Mouse (Mus musculus) forebrain, postnatal 0 days (tissue): ENCODE measurements around the gene Yeats4. TPM values are rescaled to one million over a fixed set of nuclear protein-coding genes. Genes with fewer than 3 reads are reported as not detected.

Experiments
- ATAC-seq: fragments of 200-750 bp; cut with Nextera tagmentation; 2 replicates; pipeline ENCODE4 v1.8.0; 2017; ENCODE audit warnings: mild to moderate bottlenecking, moderate library complexity
- DNase-seq: peaks from one replicate; pipeline ENCODE4 v3.0.0-alpha.2; 2015
- H3K27ac ChIP-seq: fragments of 300-500 bp; sonication (generic); 2 replicates; pipeline ENCODE4 v1.5.1; 2014; ENCODE audit warnings: low read depth, mild to moderate bottlenecking, antibody characterized with exemption, low read length, moderate library complexity, mixed read lengths
- H3K27me3 ChIP-seq: fragments of 300-500 bp; sonication (generic); 2 replicates; pipeline ENCODE4 v1.6.1; 2014; ENCODE audit warnings: mild to moderate bottlenecking, low read length, mixed read lengths; ENCODE audit not compliant: insufficient read depth
- H3K36me3 ChIP-seq: fragments of 300-500 bp; sonication (generic); 2 replicates; pipeline ENCODE4 v1.6.1; 2014; ENCODE audit warnings: mild to moderate bottlenecking, moderate library complexity; ENCODE audit not compliant: insufficient read depth
- H3K4me1 ChIP-seq: fragments of 300-500 bp; sonication (generic); 2 replicates; pipeline ENCODE4 v1.6.1; 2014; ENCODE audit warnings: antibody characterized with exemption; ENCODE audit not compliant: insufficient read depth
- H3K4me2 ChIP-seq: fragments of 300-500 bp; sonication (generic); 2 replicates; pipeline ENCODE4 v1.6.1; 2014; ENCODE audit warnings: low read depth, mild to moderate bottlenecking, moderate library complexity
- H3K4me3 ChIP-seq: fragments of 300-500 bp; sonication (generic); 2 replicates; pipeline ENCODE4 v1.5.1; 2014; ENCODE audit warnings: low read depth, low read length, mixed read lengths
- H3K9ac ChIP-seq: fragments of 300-500 bp; sonication (generic); 2 replicates; pipeline ENCODE4 v1.6.1; 2014; ENCODE audit warnings: mild to moderate bottlenecking
- H3K9me3 ChIP-seq: fragments of 300-500 bp; sonication (generic); 2 replicates; pipeline ENCODE4 v1.6.1; 2016; ENCODE audit warnings: low read length
- CTCF ChIP-seq: sonication (generic); IDR thresholded peaks from 2 replicates; pipeline ENCODE4 v1.5.1; 2016; ENCODE audit warnings: antibody characterized with exemption, control low read depth, low read depth
- WGBS: fragments of 180-500 bp; shearing (Covaris S2); extraction: QIAGEN DNeasy Blood & Tissue Kit; methylation state at CpG from one replicate; pipeline ENCODE4 v1.1.7; 2014; 5-methylcytosine and 5-hydroxymethylcytosine counted together
- polyA plus RNA-seq: library from polyadenylated mRNA; unstranded; fragments of >200 nt; fragmentation: Nextera tagmentation; extraction: Ambion mirVana; gene quantifications from 2 replicates; pipeline ENCODE4 v1.2.1, GENCODE M21; 2015
- total RNA-seq: library from RNA; depleted of rRNA; stranded (reverse); fragments of >200 nt; gene quantifications from 2 replicates; pipeline ENCODE4 v1.2.3, GENCODE M21; 2014; rRNA removed

The Yeats4 gene
- total and polyA plus RNA-seq, 2 experiments from 2014 or later: 92.3 to 96.8 TPM

GRCm38 (mm10) chr10:117185399-117186089, 38.8 kb downstream of the Yeats4 start:
- Histone ChIP-seq H3K27me3 (no peaks in the 10 kb centered on the region), H3K27ac (no peak overlapping the region), H3K9me3 (no peaks in the 10 kb centered on the region), H3K36me3 (no peaks in the 10 kb centered on the region), H3K4me1 (no peaks in the 10 kb centered on the region), H3K4me2 (no peak overlapping the region), H3K9ac (no peak overlapping the region), H3K4me3 (no peak overlapping the region)
- no peak for DNase-seq
- WGBS: 64% methylated on average over 9 of the region's 9 CpGs
- no peak for ATAC-seq
- TF ChIP-seq CTCF: no peak

DNA sequence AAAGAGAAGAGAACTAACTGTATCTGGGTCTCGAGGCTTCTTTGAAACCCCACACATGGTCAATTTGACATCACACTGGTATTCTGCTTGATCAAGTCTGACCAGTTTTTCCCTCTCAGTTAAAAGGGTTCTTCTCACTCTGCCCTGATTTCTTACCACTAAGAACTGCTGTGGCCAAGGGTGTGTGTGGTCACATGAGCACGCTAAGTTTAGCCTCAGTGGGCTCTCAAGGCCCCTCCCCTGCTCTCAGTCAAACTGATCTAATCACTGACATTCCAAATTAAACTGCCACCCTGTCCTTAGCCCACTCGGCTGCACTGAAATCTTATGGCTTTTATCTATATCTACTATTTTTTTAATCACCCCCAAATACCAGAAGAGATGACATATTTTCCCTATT, 43.2 kb downstream of the Yeats4 start:
- Histone ChIP-seq H3K36me3 (no peaks in the 10 kb centered on the region), H3K27me3 (no peaks in the 10 kb centered on the region), H3K9me3 (no peaks in the 10 kb centered on the region), H3K4me2 (no peak overlapping the region), H3K4me1 (no peaks in the 10 kb centered on the region), H3K9ac (no peak overlapping the region), H3K27ac (no peak overlapping the region), H3K4me3 (no peak overlapping the region)
- DNase-seq: no peak
- no peak for ATAC-seq
- 64% methylated on average over 3 of the region's 3 CpGs for WGBS
- TF ChIP-seq CTCF: no peak

GRCm38 (mm10) chr10:117174645-117175044, 49.7 kb downstream of the Yeats4 start:
- DNase-seq: peak; percentile 11
- ATAC-seq: no peak
- no peaks in the 10 kb centered on the region for H3K9me3 ChIP-seq
- H3K4me1 ChIP-seq: no peaks in the 10 kb centered on the region
- H3K27ac ChIP-seq: no peak overlapping the region
- TF ChIP-seq CTCF: no peak
- H3K36me3 ChIP-seq: no peaks in the 10 kb centered on the region
- WGBS: 67% methylated on average over 12 of the region's 12 CpGs
- H3K4me2 ChIP-seq: no peak overlapping the region
- H3K9ac ChIP-seq: no peak overlapping the region
- H3K27me3 ChIP-seq: no peaks in the 10 kb centered on the region
- H3K4me3 ChIP-seq: no peak overlapping the region

- Histone ChIP-seq H3K27me3 (no peaks in the 10 kb centered on the region), H3K4me2 (no peak overlapping the region), H3K9me3 (no peaks in the 10 kb centered on the region), H3K4me1 (no peaks in the 10 kb centered on the region), H3K9ac (no peak overlapping the region), H3K4me3 (no peak overlapping the region), H3K27ac (no peak overlapping the region), H3K36me3 (no peaks in the 10 kb centered on the region)
- no peak for ATAC-seq
- 39% methylated on average over 13 of the region's 13 CpGs for WGBS
- TF ChIP-seq CTCF: no peak
- no peak for DNase-seq
These were observed 50.5 kb downstream of the Yeats4 start for GRCm38 (mm10) chr10:117173566-117174438.

- WGBS: 93% methylated on average over 1 of the region's 1 CpGs
- Histone ChIP-seq H3K4me2 (no peak overlapping the region), H3K4me1 (no peaks in the 10 kb centered on the region), H3K9me3 (no peaks in the 10 kb centered on the region), H3K27me3 (no peaks in the 10 kb centered on the region), H3K4me3 (no peak overlapping the region), H3K27ac (no peak overlapping the region), H3K9ac (no peak overlapping the region), H3K36me3 (no peaks in the 10 kb centered on the region)
- ATAC-seq: no peak
- no peak for DNase-seq
- TF ChIP-seq CTCF: no peak
These were observed 51.2 kb downstream of the Yeats4 start for GRCm38 (mm10) chr10:117173111-117173510.

DNA sequence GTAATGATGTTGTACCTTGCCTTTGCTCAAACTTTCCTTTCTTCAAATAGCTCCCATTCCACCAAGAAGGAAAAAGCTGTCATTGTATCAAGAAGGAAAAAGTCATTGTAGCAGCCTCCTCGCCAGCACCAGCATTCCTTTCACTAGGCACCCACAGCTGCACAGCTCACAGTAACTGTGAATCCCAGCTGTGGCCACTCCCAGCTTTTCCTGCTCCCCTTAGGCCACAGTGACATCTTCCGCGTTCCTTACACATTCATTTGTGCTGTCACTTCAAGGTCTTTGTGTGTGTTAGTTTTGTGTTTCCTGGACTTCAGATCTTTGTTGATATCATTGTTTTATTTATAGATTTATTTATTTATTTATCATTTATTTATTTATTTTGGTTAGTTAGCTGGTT, 52.2 kb downstream of the Yeats4 start:
- H3K4me2 ChIP-seq: no peak overlapping the region
- TF ChIP-seq CTCF: no peak
- no peak overlapping the region for H3K4me3 ChIP-seq
- no peak overlapping the region for H3K9ac ChIP-seq
- H3K36me3 ChIP-seq: no peaks in the 10 kb centered on the region
- no peak overlapping the region for H3K27ac ChIP-seq
- no peak for ATAC-seq
- no peaks in the 10 kb centered on the region for H3K9me3 ChIP-seq
- 49% methylated on average over 3 of the region's 3 CpGs for WGBS
- DNase-seq: no peak
- H3K4me1 ChIP-seq: no peaks in the 10 kb centered on the region
- H3K27me3 ChIP-seq: no peaks in the 10 kb centered on the region

DNA sequence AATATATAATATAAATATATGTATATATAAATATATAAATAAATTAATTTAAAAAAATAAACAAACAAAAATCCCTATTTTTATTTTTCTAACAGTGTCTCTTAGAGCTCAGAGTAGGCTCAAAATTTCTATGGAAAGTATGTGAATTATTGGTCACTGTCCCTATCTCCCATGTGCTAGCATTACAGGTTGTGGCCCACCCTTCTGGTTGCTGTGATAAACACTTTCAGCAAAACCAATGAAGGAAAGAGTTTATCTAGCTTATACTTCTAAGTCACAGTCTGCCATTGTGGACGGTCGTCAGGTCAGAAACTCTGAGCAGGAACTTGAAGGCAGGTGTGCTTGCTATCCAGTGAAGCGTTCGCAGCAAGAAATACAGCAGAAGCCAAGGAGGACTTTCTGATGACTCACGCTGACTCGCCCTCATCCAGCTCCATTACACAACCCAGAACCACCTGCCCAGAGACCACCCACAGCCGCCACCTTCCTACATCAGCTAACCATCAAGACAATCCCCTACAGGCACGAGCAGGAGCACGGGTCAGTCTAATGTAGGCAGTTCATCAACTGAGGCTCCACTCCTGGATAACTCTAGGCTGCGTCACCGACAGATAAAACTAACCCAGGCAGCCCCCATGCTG, 57.4 kb downstream of the Yeats4 start:
- no peak overlapping the region for H3K4me2 ChIP-seq
- ATAC-seq (no peak), DNase-seq (no peak)
- H3K4me1 ChIP-seq: no peaks in the 10 kb centered on the region
- WGBS: 93% methylated on average over 11 of the region's 11 CpGs
- H3K9me3 ChIP-seq: no peaks in the 10 kb centered on the region
- no peak overlapping the region for H3K9ac ChIP-seq
- no peaks in the 10 kb centered on the region for H3K36me3 ChIP-seq
- no peaks in the 10 kb centered on the region; the same call in 1 of the 2 replicates for H3K27me3 ChIP-seq
- no peak overlapping the region for H3K4me3 ChIP-seq
- TF ChIP-seq CTCF: no peak
- no peak overlapping the region for H3K27ac ChIP-seq

Other genes with a start within 250 kb of the Yeats4 start
- gene Best3, start 238.2 kb downstream of the Yeats4 start, total RNA-seq: not detected in 2 replicates
- 0.05 and 0.11 TPM in 2 replicates for gene Best3, start 238.2 kb downstream of the Yeats4 start, polyA plus RNA-seq
- not detected in 2 replicates for gene Lrrc10, start 179.2 kb downstream of the Yeats4 start, total RNA-seq
- gene Lrrc10, start 179.2 kb downstream of the Yeats4 start, polyA plus RNA-seq: 0.13 TPM in 1 of 2 replicates, not detected in the other
- gene Cct2, start 160.7 kb downstream of the Yeats4 start, total RNA-seq: 399 and 404 TPM in 2 replicates
- gene Cct2, start 160.7 kb downstream of the Yeats4 start, polyA plus RNA-seq: 240 and 249 TPM in 2 replicates
- gene Frs2, start 76.0 kb downstream of the Yeats4 start, total RNA-seq: 17.0 and 28.7 TPM in 2 replicates
- 11.3 and 17.2 TPM in 2 replicates for gene Frs2, start 76.0 kb downstream of the Yeats4 start, polyA plus RNA-seq
- gene 9530003J23Rik, start 14.2 kb upstream of the Yeats4 start, total RNA-seq: not detected in 2 replicates
- 0.13 and 0.21 TPM in 2 replicates for gene 9530003J23Rik, start 14.2 kb upstream of the Yeats4 start, polyA plus RNA-seq
- 10.2 and 14.2 TPM in 2 replicates for gene Lyz2, start 57.8 kb upstream of the Yeats4 start, total RNA-seq
- gene Lyz2, start 57.8 kb upstream of the Yeats4 start, polyA plus RNA-seq: 25.6 and 29.5 TPM in 2 replicates
- gene Lyz1, start 68.4 kb upstream of the Yeats4 start, total RNA-seq: not detected in 2 replicates
- gene Lyz1, start 68.4 kb upstream of the Yeats4 start, polyA plus RNA-seq: 0.16 TPM in 1 of 2 replicates, not detected in the other
- gene Cpsf6, start 155.5 kb upstream of the Yeats4 start, total RNA-seq: 135 and 155 TPM in 2 replicates
- gene Cpsf6, start 155.5 kb upstream of the Yeats4 start, polyA plus RNA-seq: 70.1 and 88.9 TPM in 2 replicates